Mouse (Mus musculus) CH12.LX (cell line): Measurements from ENCODE around the gene Olfr320.

ENCODE experiments used
- CTCF ChIP-seq, 2 experiments: IDR thresholded peaks in 1 of 2; conservative IDR thresholded peaks in 1 of 2; 2 replicates each; pipeline ENCODE4 v1.5.1; 2011 to 2012; ENCODE audit warnings: low read depth in 2 of 2, low read length in 2 of 2, improper control_type of control experiment in 1 of 2, inconsistent platforms in 1 of 2, mild to moderate bottlenecking in 1 of 2, moderate library complexity in 1 of 2
- POLR2A ChIP-seq: IDR thresholded peaks from 2 replicates; pipeline ENCODE4 v1.6.1; 2011; ENCODE audit warnings: low read depth, mild to moderate bottlenecking, improper control_type of control experiment, low read length
- USF2 ChIP-seq: conservative IDR thresholded peaks from 2 replicates; pipeline ENCODE4 v1.6.1; 2011; ENCODE audit warnings: low read depth, low read length, improper control_type of control experiment
- ZMIZ1 ChIP-seq: IDR thresholded peaks from 2 replicates; pipeline ENCODE4 v1.6.1; 2012; ENCODE audit warnings: low read depth, mild to moderate bottlenecking, inconsistent platforms, low read length, improper control_type of control experiment

- TF ChIP-seq ZMIZ1 = no peak
- no peak for TF ChIP-seq CTCF (conservative IDR thresholded peaks at IDR 0.05 in 1 of 2, IDR thresholded peaks at IDR 0.05 in 1 of 2; ENCODE audit: low read depth in 2 of 2, low read length in 2 of 2)
- no peak for TF ChIP-seq USF2
- TF ChIP-seq POLR2A = no peak
These were observed at the start of gene Olfr320 for GRCm38 (mm10) chr11:58680799-58681198.
